Mouse (Mus musculus) spleen, adult 2 months (tissue): Measurements from ENCODE around the gene Gpam.

Source experiments
- CTCF ChIP-seq: fragments of 200-500 bp; IDR thresholded peaks from 2 replicates; pipeline ENCODE4 v1.5.1; 2011; ENCODE audit warnings: mild to moderate bottlenecking, inconsistent platforms; ENCODE audit not compliant: insufficient read depth, insufficient read length, insufficient replicate concordance; ENCODE audit errors: extremely low read depth
- POLR2A ChIP-seq: fragments of 200-500 bp; IDR thresholded peaks from 2 replicates; pipeline ENCODE4 v1.6.1; 2011; ENCODE audit warnings: low read depth, low read length, inconsistent platforms

DNA sequence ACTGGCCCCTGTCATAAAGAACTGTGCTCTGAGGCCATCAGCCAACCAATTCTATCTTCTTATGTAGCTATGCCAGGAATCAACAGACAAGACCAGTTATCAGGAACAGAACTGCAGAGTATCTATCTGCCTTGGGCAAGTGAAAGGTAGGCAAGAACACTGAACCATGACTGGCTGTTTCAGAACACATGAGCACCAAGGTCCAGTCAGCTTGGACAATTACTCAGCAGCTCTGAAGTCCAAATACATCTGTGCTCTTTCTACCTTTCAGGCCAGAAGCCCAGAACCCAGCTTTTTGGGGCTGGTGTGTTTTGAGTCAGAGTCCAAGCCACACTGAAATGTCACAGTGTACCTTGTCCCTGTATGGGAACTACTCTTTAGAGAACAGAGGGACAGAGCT, 43.4 kb upstream of the Gpam start:
- no peak for TF ChIP-seq CTCF
- TF ChIP-seq POLR2A = no peak
